Mouse (Mus musculus) thymus, postnatal 36 days (tissue): ENCODE measurements around the gene Olfr1337.
"Not testable (repeated sequence)": the region's sequence is repeated elsewhere in the genome, so short reads cannot be mapped to it uniquely, and the experiment has no call there.

ENCODE experiments used
- DNase-seq, 2 experiments: peaks; one replicate each; pipeline ENCODE4 v3.0.0; 2022; ENCODE audit warnings: mixed read lengths in 2 of 2

The Olfr1337 gene

GRCm38 (mm10) chr4:118782486-118782885, at the start of gene Olfr1337:
Gene Olfr1337 (minus strand): TSS chr4:118782586.
- DNase-seq = no peak

- no peak for DNase-seq
Measured at GRCm38 (mm10) chr4:118818921-118819320, 36.5 kb upstream of the Olfr1337 start.

GRCm38 (mm10) chr4:118809844-118810243, 27.5 kb upstream of the Olfr1337 start, which contains the start of gene Olfr1335:
Gene Olfr1335 (minus strand): TSS chr4:118809944.
- DNase-seq = no peak

GRCm38 (mm10) chr4:118792796-118793195, 10.4 kb upstream of the Olfr1337 start:
- not testable (repeated sequence) for DNase-seq

GRCm38 (mm10) chr4:118758637-118759036, 23.7 kb downstream of the Olfr1337 start, which contains the start of gene Olfr1338:
Gene Olfr1338 (minus strand): TSS chr4:118758737.
- DNase-seq = no peak

DNA sequence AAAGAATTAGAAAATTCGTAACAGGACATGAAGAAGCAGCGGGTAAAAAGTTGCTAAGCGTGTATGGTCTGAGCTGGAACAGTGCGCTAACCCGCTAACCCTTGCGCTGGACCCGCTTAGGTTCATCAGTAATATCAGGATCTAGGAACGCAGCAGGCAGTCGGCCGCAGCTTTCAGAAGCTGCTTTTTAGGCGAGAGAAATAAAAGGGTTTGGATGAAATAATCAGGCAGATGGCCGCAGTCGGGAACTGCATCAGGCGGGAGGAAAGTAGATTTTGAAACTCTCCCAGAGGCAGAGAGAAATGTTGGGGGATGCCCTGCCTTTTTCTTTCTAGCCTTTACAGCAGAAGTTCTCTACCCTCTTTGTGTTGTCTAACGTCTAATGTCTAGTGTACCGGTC, 40.5 kb downstream of the Olfr1337 start:
- no peak for DNase-seq

DNA sequence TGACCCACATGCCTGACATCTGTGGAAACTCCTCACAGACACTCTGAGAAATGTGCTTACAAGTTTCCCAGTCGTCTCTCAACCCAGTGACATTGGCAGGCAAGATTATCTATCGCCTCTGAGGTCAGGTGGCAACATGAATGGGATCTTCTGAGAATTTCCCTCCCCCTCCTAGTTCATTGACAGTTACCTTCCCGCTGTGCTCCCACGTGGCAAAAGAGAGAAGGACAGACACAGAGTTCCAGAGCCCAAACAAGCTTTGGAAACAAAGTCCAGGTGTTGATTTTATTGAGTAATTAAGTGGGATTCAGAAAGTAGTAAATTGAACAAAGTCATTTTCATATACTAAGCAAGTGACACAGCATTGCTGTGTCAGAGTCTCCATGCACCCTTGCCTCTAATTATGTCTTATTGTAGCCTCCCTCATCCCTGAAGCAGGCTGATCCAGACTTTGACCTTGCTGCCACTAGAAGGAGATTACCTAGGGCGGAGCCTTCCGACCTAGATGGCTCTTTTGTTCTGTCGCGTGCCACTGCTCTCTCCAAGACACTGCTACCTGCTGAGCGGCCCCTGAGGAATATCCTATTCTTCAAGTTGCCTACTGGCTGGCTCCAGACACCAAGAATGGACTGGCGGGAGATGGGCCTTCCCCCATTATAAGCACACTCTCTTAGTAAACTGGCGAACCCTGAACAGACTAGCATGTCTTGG, 41.2 kb downstream of the Olfr1337 start:
- DNase-seq = no peak

GRCm38 (mm10) chr4:118739574-118739973, 42.8 kb downstream of the Olfr1337 start:
- DNase-seq = no peak

DNA sequence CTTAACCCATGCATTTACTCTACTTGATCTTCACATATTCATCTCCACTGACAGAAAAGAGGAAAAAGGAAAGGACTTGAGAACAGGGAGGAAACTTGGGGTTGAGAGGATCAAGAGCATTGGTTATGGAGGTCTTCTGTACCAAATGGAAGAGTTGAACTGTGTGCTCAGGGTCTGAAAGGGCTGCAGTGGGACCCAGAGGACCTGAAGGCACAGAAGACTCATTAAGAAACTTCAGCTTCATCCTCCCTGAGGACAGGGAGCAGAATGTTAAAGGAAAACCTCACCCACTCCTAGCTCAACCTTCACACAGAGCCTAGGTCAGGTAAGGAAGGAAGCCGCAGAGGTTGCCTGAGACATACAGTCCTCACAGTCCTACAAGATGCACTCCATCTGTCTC, 50.5 kb downstream of the Olfr1337 start, which contains the start of gene Olfr1339:
Gene Olfr1339 (plus strand): TSS at position 301 of the 400 bp plus-strand sequence.
- DNase-seq = no peak
